Mouse (Mus musculus): ENCODE measurements around the gene Dis3. TPM values are rescaled to one million over a fixed set of nuclear protein-coding genes. Genes with fewer than 3 reads are reported as not detected.

Dis3 gene
- total and polyA plus RNA-seq, 2 experiments from 2014 or later, result 19.6 to 23.1 TPM

DNA sequence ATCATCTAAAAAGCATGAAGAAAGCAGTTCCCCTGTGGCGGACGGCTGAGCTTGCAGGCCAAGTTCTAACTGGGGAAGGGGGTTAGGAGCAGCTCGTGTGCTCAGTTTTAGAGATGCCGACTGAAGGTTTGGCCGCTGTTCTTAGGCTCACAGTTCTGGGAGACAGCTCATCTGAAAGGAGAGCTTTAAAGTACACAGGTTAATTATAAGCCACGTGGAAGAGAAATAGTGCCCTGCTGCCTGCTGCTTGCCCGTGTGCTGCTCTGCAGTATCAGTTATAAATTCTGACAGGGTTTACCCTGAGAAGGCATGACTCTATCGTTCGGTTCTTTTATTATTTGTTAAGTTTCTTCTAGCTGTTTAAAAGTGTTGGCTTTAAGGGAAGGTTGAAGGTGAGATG, 36.2 kb upstream of the Dis3 start:
- H3K4me1 ChIP-seq (ENCODE audit: insufficient read depth, low read length), result no peaks in the 10 kb centered on the region
- no peak overlapping the region for H3K27ac ChIP-seq (ENCODE audit: low read depth, low read length)
- ATAC-seq (ENCODE audit: low FRiP score), result no peak
- H3K9ac ChIP-seq (replicated peaks; ENCODE audit: low read length, poor library complexity, severe bottlenecking), result no peak overlapping the region
- no peak for DNase-seq (ENCODE audit: low spot score)
- peaks cover 7% of the 10 kb centered on the region; the same call in 1 of the 2 replicates for H3K36me3 ChIP-seq (ENCODE audit: insufficient read depth, low read length)
- no peaks in the 10 kb centered on the region for H3K9me3 ChIP-seq (ENCODE audit: low read length)
- no peaks in the 10 kb centered on the region for H3K27me3 ChIP-seq (ENCODE audit: insufficient read depth, low read length)
- H3K4me2 ChIP-seq (ENCODE audit: low read depth, low read length, poor library complexity, severe bottlenecking), result no peak overlapping the region
- H3K4me3 ChIP-seq (ENCODE audit: low read depth, low read length), result no peak overlapping the region
- no peak for TF ChIP-seq CTCF (IDR thresholded peaks at IDR 0.05)
- 81% methylated on average over 9 of the region's 9 CpGs for WGBS

DNA sequence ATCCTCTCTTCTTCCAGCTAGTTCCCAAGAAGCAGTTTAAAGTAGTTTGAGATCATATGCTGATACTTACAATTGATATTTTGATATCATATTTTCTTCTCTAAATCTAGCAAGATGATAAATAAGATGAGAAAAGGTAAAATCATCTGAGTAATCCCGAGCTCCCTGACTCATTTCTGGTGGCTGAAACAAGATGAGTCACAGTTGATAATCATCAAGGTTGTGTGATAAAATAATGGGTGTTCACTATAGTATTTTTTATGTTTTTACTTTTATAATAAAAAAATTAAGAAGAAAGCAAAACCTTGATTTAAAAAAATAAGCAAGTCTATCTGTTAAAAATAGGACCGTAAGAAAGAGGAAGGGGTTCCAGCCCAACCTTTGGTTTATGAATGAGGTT, 34.5 kb upstream of the Dis3 start:
- H3K4me2 ChIP-seq (ENCODE audit: low read depth, low read length, poor library complexity, severe bottlenecking), result no peak overlapping the region
- ATAC-seq (ENCODE audit: low FRiP score) (no peak), DNase-seq (ENCODE audit: low spot score) (no peak)
- H3K9ac ChIP-seq (replicated peaks; ENCODE audit: low read length, poor library complexity, severe bottlenecking), result no peak overlapping the region
- peaks cover 7% of the 10 kb centered on the region; the same call in 1 of the 2 replicates for H3K36me3 ChIP-seq (ENCODE audit: insufficient read depth, low read length)
- no peaks in the 10 kb centered on the region for H3K4me1 ChIP-seq (ENCODE audit: insufficient read depth, low read length)
- H3K4me3 ChIP-seq (ENCODE audit: low read depth, low read length), result no peak overlapping the region
- H3K9me3 ChIP-seq (ENCODE audit: low read length), result no peaks in the 10 kb centered on the region
- no peak for TF ChIP-seq CTCF (IDR thresholded peaks at IDR 0.05)
- H3K27ac ChIP-seq (ENCODE audit: low read depth, low read length), result no peak overlapping the region
- WGBS, result 97% methylated on average over 2 of the region's 2 CpGs
- no peaks in the 10 kb centered on the region for H3K27me3 ChIP-seq (ENCODE audit: insufficient read depth, low read length)

- Histone ChIP-seq H3K4me1 (ENCODE audit: insufficient read depth, low read length) (no peaks in the 10 kb centered on the region), H3K27ac (ENCODE audit: low read depth, low read length) (no peak overlapping the region), H3K36me3 (ENCODE audit: insufficient read depth, low read length) (peaks cover 3% of the 10 kb centered on the region; the same call in 1 of the 2 replicates), H3K9me3 (ENCODE audit: low read length) (no peaks in the 10 kb centered on the region), H3K9ac (replicated peaks; ENCODE audit: low read length, poor library complexity, severe bottlenecking) (no peak overlapping the region), H3K4me3 (ENCODE audit: low read depth, low read length) (no peak overlapping the region), H3K4me2 (ENCODE audit: low read depth, low read length, poor library complexity, severe bottlenecking) (no peak overlapping the region), H3K27me3 (ENCODE audit: insufficient read depth, low read length) (no peaks in the 10 kb centered on the region)
- 95% methylated on average over 2 of the region's 2 CpGs for WGBS
- ATAC-seq (ENCODE audit: low FRiP score) (no peak), DNase-seq (ENCODE audit: low spot score) (no peak)
- no peak for TF ChIP-seq CTCF (IDR thresholded peaks at IDR 0.05)
Measured at GRCm38 (mm10) chr14:99129050-99129449, 29.5 kb upstream of the Dis3 start.

GRCm38 (mm10) chr14:99127509-99127908, 27.9 kb upstream of the Dis3 start:
- peaks cover 3% of the 10 kb centered on the region; the same call in 1 of the 2 replicates for H3K36me3 ChIP-seq (ENCODE audit: insufficient read depth, low read length)
- H3K9ac ChIP-seq (replicated peaks; ENCODE audit: low read length, poor library complexity, severe bottlenecking), result no peak overlapping the region
- no peak for TF ChIP-seq CTCF (IDR thresholded peaks at IDR 0.05)
- no peaks in the 10 kb centered on the region for H3K4me1 ChIP-seq (ENCODE audit: insufficient read depth, low read length)
- no peak overlapping the region for H3K4me3 ChIP-seq (ENCODE audit: low read depth, low read length)
- H3K27ac ChIP-seq (ENCODE audit: low read depth, low read length), result no peak overlapping the region
- no peak for ATAC-seq (ENCODE audit: low FRiP score)
- H3K27me3 ChIP-seq (ENCODE audit: insufficient read depth, low read length), result no peaks in the 10 kb centered on the region
- no peak for DNase-seq (ENCODE audit: low spot score)
- WGBS, result 79% methylated on average over 1 of the region's 1 CpGs
- no peaks in the 10 kb centered on the region for H3K9me3 ChIP-seq (ENCODE audit: low read length)
- no peak overlapping the region for H3K4me2 ChIP-seq (ENCODE audit: low read depth, low read length, poor library complexity, severe bottlenecking)

- no peak overlapping the region for H3K4me3 ChIP-seq (ENCODE audit: low read depth, low read length)
- no peak for ATAC-seq (ENCODE audit: low FRiP score)
- H3K4me1 ChIP-seq (ENCODE audit: insufficient read depth, low read length), result no peaks in the 10 kb centered on the region
- DNase-seq (ENCODE audit: low spot score), result no peak
- WGBS, result 92% methylated on average over 4 of the region's 4 CpGs
- no peak overlapping the region for H3K4me2 ChIP-seq (ENCODE audit: low read depth, low read length, poor library complexity, severe bottlenecking)
- peaks cover 3% of the 10 kb centered on the region; the same call in 1 of the 2 replicates for H3K36me3 ChIP-seq (ENCODE audit: insufficient read depth, low read length)
- no peaks in the 10 kb centered on the region for H3K9me3 ChIP-seq (ENCODE audit: low read length)
- H3K27me3 ChIP-seq (ENCODE audit: insufficient read depth, low read length), result no peaks in the 10 kb centered on the region
- H3K27ac ChIP-seq (ENCODE audit: low read depth, low read length), result no peak overlapping the region
- TF ChIP-seq CTCF (IDR thresholded peaks at IDR 0.05), result no peak
- no peak overlapping the region for H3K9ac ChIP-seq (replicated peaks; ENCODE audit: low read length, poor library complexity, severe bottlenecking)
Measured at GRCm38 (mm10) chr14:99126713-99127112, 27.1 kb upstream of the Dis3 start.

GRCm38 (mm10) chr14:99124076-99124475, 24.5 kb upstream of the Dis3 start:
- DNase-seq (ENCODE audit: low spot score), result no peak
- no peak overlapping the region for H3K4me3 ChIP-seq (ENCODE audit: low read depth, low read length)
- peaks cover 3% of the 10 kb centered on the region; the same call in 1 of the 2 replicates for H3K36me3 ChIP-seq (ENCODE audit: insufficient read depth, low read length)
- no peak overlapping the region for H3K27ac ChIP-seq (ENCODE audit: low read depth, low read length)
- no peaks in the 10 kb centered on the region for H3K27me3 ChIP-seq (ENCODE audit: insufficient read depth, low read length)
- no peak overlapping the region for H3K4me2 ChIP-seq (ENCODE audit: low read depth, low read length, poor library complexity, severe bottlenecking)
- H3K9ac ChIP-seq (replicated peaks; ENCODE audit: low read length, poor library complexity, severe bottlenecking), result no peak overlapping the region
- 92% methylated on average over 4 of the region's 4 CpGs for WGBS
- H3K4me1 ChIP-seq (ENCODE audit: insufficient read depth, low read length), result no peaks in the 10 kb centered on the region
- ATAC-seq (ENCODE audit: low FRiP score), result no peak
- no peaks in the 10 kb centered on the region for H3K9me3 ChIP-seq (ENCODE audit: low read length)
- no peak for TF ChIP-seq CTCF (IDR thresholded peaks at IDR 0.05)

Data from midbrain, postnatal 0 days (tissue).